Mouse (Mus musculus) MEL (cell line): ENCODE results near the gene Mlh1. TPM values are rescaled to one million over a fixed set of nuclear protein-coding genes. Genes with fewer than 3 reads are reported as not detected.

Experiments used
- DNase-seq: peaks from one replicate; pipeline ENCODE4 v3.0.0; 2011; ENCODE audit warnings: low read depth, low spot score
- H3K27ac ChIP-seq: 2 replicates; pipeline ENCODE4 v1.5.1; 2012; ENCODE audit warnings: low read depth, mild to moderate bottlenecking, control low read depth, low read length, moderate library complexity; ENCODE audit not compliant: control insufficient read depth
- H3K27me3 ChIP-seq, 2 experiments: fragments of 150-350 bp in 1 of 2; sonication (generic) in 1 of 2; 2 replicates each; pipeline ENCODE4 v1.6.1; 2012; ENCODE audit warnings: low read length in 2 of 2, mild to moderate bottlenecking in 2 of 2, improper control_type of control experiment in 1 of 2, moderate library complexity in 1 of 2; ENCODE audit not compliant: insufficient read depth in 2 of 2, control insufficient read depth in 1 of 2
- H3K36me3 ChIP-seq, 2 experiments: 2 replicates each; pipeline ENCODE4 v1.6.1; 2012 to 2014; ENCODE audit warnings: low read length in 2 of 2, improper control_type of control experiment in 1 of 2, inconsistent platforms in 1 of 2, mild to moderate bottlenecking in 1 of 2; ENCODE audit not compliant: insufficient read depth in 2 of 2, control insufficient read depth in 1 of 2
- H3K4me1 ChIP-seq, 2 experiments: fragments of 150-350 bp in 1 of 2; sonication (generic) in 1 of 2; 2 replicates each; pipeline ENCODE4 v1.6.1; 2012; ENCODE audit warnings: low read length in 2 of 2, improper control_type of control experiment in 1 of 2, mild to moderate bottlenecking in 1 of 2; ENCODE audit not compliant: insufficient read depth in 2 of 2, control insufficient read depth in 1 of 2
- H3K4me3 ChIP-seq, 2 experiments: fragments of 150-350 bp in 1 of 2; sonication (generic) in 1 of 2; 2 replicates each; pipeline ENCODE4 v1.5.1; 2012; ENCODE audit warnings: low read depth in 2 of 2, low read length in 2 of 2, mild to moderate bottlenecking in 2 of 2, moderate library complexity in 2 of 2, control low read depth in 1 of 2, improper control_type of control experiment in 1 of 2; ENCODE audit not compliant: control insufficient read depth in 1 of 2, insufficient read depth in 1 of 2
- H3K79me2 ChIP-seq: 2 replicates; pipeline ENCODE4 v1.6.1; 2012; ENCODE audit warnings: mild to moderate bottlenecking, low read length, moderate library complexity; ENCODE audit not compliant: control insufficient read depth, poor library complexity, insufficient read depth
- H3K9ac ChIP-seq: 2 replicates; pipeline ENCODE4 v1.6.1; 2012; ENCODE audit warnings: low read depth, mild to moderate bottlenecking, control low read depth, low read length, moderate library complexity; ENCODE audit not compliant: control insufficient read depth, poor library complexity, severe bottlenecking
- H3K9me3 ChIP-seq: fragments of 150-350 bp; sonication (generic); replicated peaks from 2 replicates; pipeline ENCODE4 v1.6.1; 2012; ENCODE audit warnings: mild to moderate bottlenecking, low read length, improper control_type of control experiment, moderate library complexity; ENCODE audit not compliant: insufficient read depth
- BHLHE40 ChIP-seq: IDR thresholded peaks from 2 replicates; pipeline ENCODE4 v1.6.1; 2012; ENCODE audit warnings: low read depth, mild to moderate bottlenecking, inconsistent platforms, low read length, improper control_type of control experiment, borderline replicate concordance
- CHD1 ChIP-seq: IDR thresholded peaks from 2 replicates; pipeline ENCODE4 v1.6.1; 2012; ENCODE audit warnings: low read depth, mild to moderate bottlenecking, inconsistent platforms, low read length, improper control_type of control experiment
- CHD2 ChIP-seq: IDR thresholded peaks from 2 replicates; pipeline ENCODE4 v1.6.1; 2011; ENCODE audit warnings: low read length, improper control_type of control experiment
- E2F4 ChIP-seq: IDR thresholded peaks from 2 replicates; pipeline ENCODE4 v1.6.1; 2011; ENCODE audit warnings: low read depth, low read length, improper control_type of control experiment, borderline replicate concordance
- ELF1 ChIP-seq: IDR thresholded peaks from 2 replicates; pipeline ENCODE4 v1.6.1; 2014; ENCODE audit warnings: low read depth, mild to moderate bottlenecking, inconsistent platforms, low read length, improper control_type of control experiment, moderate library complexity
- HCFC1 ChIP-seq: IDR thresholded peaks from 2 replicates; pipeline ENCODE4 v1.6.1; 2012; ENCODE audit warnings: low read depth, mild to moderate bottlenecking, inconsistent platforms, low read length, improper control_type of control experiment, moderate library complexity
- JUND ChIP-seq: IDR thresholded peaks from 2 replicates; pipeline ENCODE4 v1.6.1; 2011; ENCODE audit warnings: low read depth, mild to moderate bottlenecking, improper control_type of control experiment, low read length
- MAZ ChIP-seq: IDR thresholded peaks from 2 replicates; pipeline ENCODE4 v1.6.1; 2012; ENCODE audit warnings: low read depth, mild to moderate bottlenecking, inconsistent platforms, low read length, improper control_type of control experiment
- MEF2A ChIP-seq: IDR thresholded peaks from 2 replicates; pipeline ENCODE4 v1.6.1; 2014; ENCODE audit warnings: low read depth, mild to moderate bottlenecking, inconsistent platforms, low read length, improper control_type of control experiment; ENCODE audit not compliant: poor library complexity, insufficient replicate concordance, severe bottlenecking; ENCODE audit errors: extremely low read depth
- MXI1 ChIP-seq: IDR thresholded peaks from 2 replicates; pipeline ENCODE4 v1.6.1; 2011; ENCODE audit warnings: mild to moderate bottlenecking, low read depth, low read length, improper control_type of control experiment
- MYC ChIP-seq: IDR thresholded peaks from 2 replicates; pipeline ENCODE4 v1.6.1; 2011; ENCODE audit warnings: low read depth, mild to moderate bottlenecking, low read length, improper control_type of control experiment, moderate library complexity
- NELFE ChIP-seq: IDR thresholded peaks from 2 replicates; pipeline ENCODE4 v1.6.1; 2011; ENCODE audit warnings: low read depth, low read length, improper control_type of control experiment
- POLR2AphosphoS2 ChIP-seq: IDR thresholded peaks from 2 replicates; pipeline ENCODE4 v1.6.1; 2011; ENCODE audit warnings: low read length, improper control_type of control experiment
- POLR2AphosphoS5 ChIP-seq: IDR thresholded peaks from 2 replicates; pipeline ENCODE4 v1.6.1; 2012; ENCODE audit warnings: low read depth, borderline replicate concordance, mild to moderate bottlenecking, inconsistent platforms, low read length, moderate library complexity, mixed read lengths
- RCOR1 ChIP-seq: IDR thresholded peaks from 2 replicates; pipeline ENCODE4 v1.6.1; 2012; ENCODE audit warnings: low read depth, mild to moderate bottlenecking, inconsistent platforms, low read length, improper control_type of control experiment
- SMC3 ChIP-seq: IDR thresholded peaks from 2 replicates; pipeline ENCODE4 v1.6.1; 2011; ENCODE audit warnings: low read depth, low read length, improper control_type of control experiment
- TCF12 ChIP-seq: IDR thresholded peaks from 2 replicates; pipeline ENCODE4 v1.6.1; 2014; ENCODE audit warnings: low read depth, mild to moderate bottlenecking, inconsistent platforms, low read length, improper control_type of control experiment, moderate library complexity
- UBTF ChIP-seq: IDR thresholded peaks from 2 replicates; pipeline ENCODE4 v1.6.1; 2012; ENCODE audit warnings: low read depth, mild to moderate bottlenecking, inconsistent platforms, low read length, improper control_type of control experiment, moderate library complexity, borderline replicate concordance; ENCODE audit not compliant: insufficient read depth
- USF1 ChIP-seq: IDR thresholded peaks from 2 replicates; pipeline ENCODE4 v1.6.1; 2014; ENCODE audit warnings: low read depth, mild to moderate bottlenecking, inconsistent platforms, low read length, improper control_type of control experiment, moderate library complexity
- USF2 ChIP-seq, 2 experiments: IDR thresholded peaks; 2 replicates each; pipeline ENCODE4 v1.6.1; 2011 to 2012; ENCODE audit warnings: improper control_type of control experiment in 2 of 2, low read length in 2 of 2, borderline replicate concordance in 1 of 2, inconsistent platforms in 1 of 2, low read depth in 1 of 2, mild to moderate bottlenecking in 1 of 2; ENCODE audit not compliant: insufficient read depth in 1 of 2
- ZKSCAN1 ChIP-seq: IDR thresholded peaks from 2 replicates; pipeline ENCODE4 v1.6.1; 2012; ENCODE audit warnings: low read depth, mild to moderate bottlenecking, inconsistent platforms, low read length, improper control_type of control experiment, moderate library complexity
- ZNF384 ChIP-seq: IDR thresholded peaks from 2 replicates; pipeline ENCODE4 v1.6.1; 2012; ENCODE audit warnings: low read depth, mild to moderate bottlenecking, inconsistent platforms, low read length, improper control_type of control experiment
- polyA plus RNA-seq, 2 experiments: library from polyadenylated mRNA; stranded (reverse) in 1 of 2; unstranded in 1 of 2; fragments of >175 nt in 1 of 2; fragments of >200 nt in 1 of 2; gene quantifications; 2 replicates each; pipeline versions ENCODE4 v1.2.1 to v1.2.4; 2012; ENCODE audit warnings: low replicate concordance in 2 of 2, low read depth in 1 of 2; ENCODE audit not compliant: insufficient read length in 2 of 2, insufficient read depth in 1 of 2, missing spikeins in 1 of 2
- total RNA-seq: library from RNA; depleted of rRNA; stranded (reverse); fragments of 300-350 nt; gene quantifications from 2 replicates; pipeline ENCODE4 v1.2.3, GENCODE M21; 2012

Mlh1 gene
- total and polyA plus RNA-seq, 3 experiments = 21.8 to 31.7 TPM; not detected in 1

GRCm38 (mm10) chr9:111243384-111243783, 28.2 kb downstream of the Mlh1 start:
- no peaks in the 10 kb centered on the region for H3K9me3 ChIP-seq
- H3K27ac ChIP-seq = no peak overlapping the region
- no peaks in the 10 kb centered on the region for H3K79me2 ChIP-seq
- no peaks in the 10 kb centered on the region for H3K4me1 ChIP-seq
- no peak for TF ChIP-seq UBTF
- TF ChIP-seq NELFE = no peak
- TF ChIP-seq JUND = no peak
- TF ChIP-seq CHD2 = no peak
- TF ChIP-seq USF1 = no peak
- no peak for TF ChIP-seq RCOR1
- TF ChIP-seq ELF1 = no peak
- no peak for TF ChIP-seq MXI1
- no peak for TF ChIP-seq TCF12
- no peak for TF ChIP-seq POLR2AphosphoS2
- no peak for TF ChIP-seq MYC
- TF ChIP-seq MEF2A = no peak
- TF ChIP-seq ZKSCAN1 = no peak
- TF ChIP-seq CHD1 = no peak
- no peak overlapping the region for H3K9ac ChIP-seq
- H3K36me3 ChIP-seq = peaks cover 0 to 15% of the 10 kb centered on the region in 2 experiments; a peak in 2 of 4 replicates
- DNase-seq = no peak
- H3K27me3 ChIP-seq = no peaks in the 10 kb centered on the region
- no peak overlapping the region for H3K4me3 ChIP-seq

- Histone ChIP-seq H3K4me1 (no peaks in the 10 kb centered on the region), H3K79me2 (no peaks in the 10 kb centered on the region), H3K27me3 (no peaks in the 10 kb centered on the region), H3K9me3 (no peaks in the 10 kb centered on the region), H3K9ac (no peak overlapping the region), H3K36me3 (peaks cover 0 to 16% of the 10 kb centered on the region in 2 experiments; a peak in 2 of 4 replicates), H3K27ac (no peak overlapping the region), H3K4me3 (no peak overlapping the region)
- TF ChIP-seq CHD1 = no peak
- TF ChIP-seq HCFC1 = no peak
- no peak for TF ChIP-seq USF2 (IDR thresholded peaks at IDR 0.05; ENCODE audit: borderline replicate concordance in 1 of 2, insufficient read depth in 1 of 2, low read depth in 1 of 2, low read length in 2 of 2)
- TF ChIP-seq MXI1 = no peak
- TF ChIP-seq BHLHE40 = no peak
- TF ChIP-seq POLR2AphosphoS5 = no peak
- TF ChIP-seq JUND = no peak
- TF ChIP-seq ZNF384 = no peak
- no peak for TF ChIP-seq E2F4
- no peak for TF ChIP-seq SMC3
- TF ChIP-seq MAZ = no peak
- no peak for TF ChIP-seq POLR2AphosphoS2
- DNase-seq = no peak
These were observed 31.8 kb downstream of the Mlh1 start for GRCm38 (mm10) chr9:111239821-111240220.
